Mouse (Mus musculus) liver, adult 2 months (tissue): ENCODE measurements around the gene Auts2.

Experiments
- CTCF ChIP-seq: fragments of 200-500 bp; IDR thresholded peaks from 2 replicates; pipeline ENCODE4 v1.5.1; 2011; ENCODE audit warnings: low read depth, low read length, control low read depth
- POLR2A ChIP-seq: fragments of 200-500 bp; IDR thresholded peaks from 2 replicates; pipeline ENCODE4 v1.6.1; 2011; ENCODE audit warnings: low read length, control low read depth; ENCODE audit not compliant: insufficient read depth; ENCODE audit errors: extremely low read depth

- TF ChIP-seq CTCF (no peak), POLR2A (no peak)
Measured at GRCm38 (mm10) chr5:131468609-131469008, 1074.5 kb downstream of the Auts2 start.
